Mouse (Mus musculus) small intestine, adult 2 months (tissue): ENCODE data around the gene Ccdc154. TPM values are rescaled to one million over a fixed set of nuclear protein-coding genes. Genes with fewer than 3 reads are reported as not detected.
A peak's percentile ranks its signal among the peaks of the same experiment; 100 is the strongest.

Experiments
- H3K27ac ChIP-seq: fragments of 200-500 bp; 2 replicates; pipeline ENCODE4 v1.5.1; 2012; ENCODE audit warnings: low read depth, low read length, control low read depth, inconsistent platforms; ENCODE audit not compliant: insufficient read depth
- H3K27me3 ChIP-seq: fragments of 200-500 bp; 2 replicates; pipeline ENCODE4 v1.6.1; 2012; ENCODE audit warnings: mild to moderate bottlenecking, moderate library complexity, low read length, inconsistent platforms; ENCODE audit not compliant: control insufficient read depth, insufficient read depth
- H3K36me3 ChIP-seq: fragments of 200-500 bp; 2 replicates; pipeline ENCODE4 v1.6.1; 2012; ENCODE audit warnings: mild to moderate bottlenecking, low read length, control low read depth, inconsistent platforms; ENCODE audit not compliant: control insufficient read depth, insufficient read depth
- H3K4me1 ChIP-seq: fragments of 200-500 bp; 2 replicates; pipeline ENCODE4 v1.6.1; 2012; ENCODE audit warnings: low read length, inconsistent platforms, mixed read lengths; ENCODE audit not compliant: control insufficient read depth, insufficient read depth, insufficient read length
- H3K4me3 ChIP-seq: fragments of 200-500 bp; 2 replicates; pipeline ENCODE4 v1.5.1; 2012; ENCODE audit warnings: low read depth, mild to moderate bottlenecking, control low read depth, inconsistent platforms, low read length, moderate library complexity
- CTCF ChIP-seq: fragments of 200-500 bp; IDR thresholded peaks from 2 replicates; pipeline ENCODE4 v1.5.1; 2012; ENCODE audit warnings: low read depth, mild to moderate bottlenecking, control low read depth, inconsistent platforms, low read length, moderate library complexity, mixed read lengths; ENCODE audit not compliant: insufficient replicate concordance, insufficient read length; ENCODE audit errors: extremely low read depth
- POLR2A ChIP-seq: fragments of 200-500 bp; IDR thresholded peaks from 2 replicates; pipeline ENCODE4 v1.6.1; 2012; ENCODE audit warnings: low read depth, mild to moderate bottlenecking, control low read depth, inconsistent platforms, low read length, moderate library complexity
- WGBS: fragments of 180-500 bp; shearing (Covaris S2); methylation state at CpG from one replicate; pipeline ENCODE4 v1.1.7; 2018; 5-methylcytosine and 5-hydroxymethylcytosine counted together
- polyA plus RNA-seq: library from polyadenylated mRNA; depleted of rRNA; stranded (reverse); fragments of >200 nt; gene quantifications from 2 replicates; pipeline ENCODE4 v1.2.3, GENCODE M21; 2012

Ccdc154 gene
- polyA plus RNA-seq, 1 experiment, result not detected

GRCm38 (mm10) chr17:25127079-25127478 is 35.2 kb upstream of the Ccdc154 start:
- Histone ChIP-seq H3K36me3 (no peaks in the 10 kb centered on the region), H3K27ac (no peak overlapping the region), H3K4me1 (no peaks in the 10 kb centered on the region), H3K4me3 (no peak overlapping the region), H3K27me3 (no peaks in the 10 kb centered on the region)
- WGBS, result 21% methylated on average over 8 of the region's 8 CpGs
- TF ChIP-seq CTCF (no peak), POLR2A (no peak)

GRCm38 (mm10) chr17:25127681-25128080 is 34.6 kb upstream of the Ccdc154 start:
- Histone ChIP-seq H3K27ac (no peak overlapping the region), H3K36me3 (no peaks in the 10 kb centered on the region), H3K4me3 (no peak overlapping the region), H3K4me1 (no peaks in the 10 kb centered on the region), H3K27me3 (no peaks in the 10 kb centered on the region)
- 33% methylated on average over 9 of the region's 9 CpGs for WGBS
- TF ChIP-seq CTCF, result no peak

GRCm38 (mm10) chr17:25130060-25130459 is 32.2 kb upstream of the Ccdc154 start:
- no peaks in the 10 kb centered on the region for H3K36me3 ChIP-seq
- peaks cover 5% of the 10 kb centered on the region; the same call in 1 of the 2 replicates for H3K4me1 ChIP-seq
- no peak overlapping the region for H3K4me3 ChIP-seq
- TF ChIP-seq POLR2A (no peak), CTCF (no peak)
- no peaks in the 10 kb centered on the region for H3K27me3 ChIP-seq
- WGBS, result 94% methylated on average over 1 of the region's 1 CpGs
- no peak overlapping the region for H3K27ac ChIP-seq

GRCm38 (mm10) chr17:25133275-25133698 is 29.0 kb upstream of the Ccdc154 start, which contains the start of gene Clcn7:
Clcn7 (plus strand) TSS chr17:25133391.
- WGBS, result under 1% methylated on average over 40 of the region's 40 CpGs
- peak; percentile 47; the same call in 1 of the 2 replicates for TF ChIP-seq POLR2A
- TF ChIP-seq CTCF, result no peak
- peak within 1 kb of the TSS; percentile 99 for H3K4me3 ChIP-seq

GRCm38 (mm10) chr17:25135622-25136021 is 26.6 kb upstream of the Ccdc154 start:
- H3K27me3 ChIP-seq, result no peaks in the 10 kb centered on the region
- H3K27ac ChIP-seq, result no peak overlapping the region
- TF ChIP-seq POLR2A (no peak), CTCF (no peak)
- peaks cover 2% of the 10 kb centered on the region; the same call in 1 of the 2 replicates for H3K36me3 ChIP-seq
- peaks cover 5% of the 10 kb centered on the region; the same call in 1 of the 2 replicates for H3K4me1 ChIP-seq
- 82% methylated on average over 6 of the region's 6 CpGs for WGBS
- no peak overlapping the region for H3K4me3 ChIP-seq

More at GRCm38 (mm10) chr17:25133275-25133698, 29.0 kb upstream of the Ccdc154 start, which contains the start of gene Clcn7:
- Histone ChIP-seq H3K36me3 (no peaks in the 10 kb centered on the region), H3K4me1 (peaks cover 5% of the 10 kb centered on the region; the same call in 1 of the 2 replicates), H3K27me3 (no peaks in the 10 kb centered on the region), H3K27ac (peak within 1 kb of the TSS; percentile 10; the same call in 1 of the 2 replicates)

GRCm38 (mm10) chr17:25138803-25139202 is 23.5 kb upstream of the Ccdc154 start:
- TF ChIP-seq CTCF (no peak), POLR2A (no peak)
- WGBS, result 100% methylated on average over 1 of the region's 1 CpGs
- Histone ChIP-seq H3K27me3 (no peaks in the 10 kb centered on the region), H3K36me3 (peaks cover 2% of the 10 kb centered on the region; the same call in 1 of the 2 replicates), H3K4me3 (no peak overlapping the region), H3K27ac (no peak overlapping the region), H3K4me1 (peaks cover 4% of the 10 kb centered on the region; the same call in 1 of the 2 replicates)

- Histone ChIP-seq H3K4me3 (no peak overlapping the region), H3K27ac (no peak overlapping the region), H3K27me3 (no peaks in the 10 kb centered on the region), H3K36me3 (peaks cover 2% of the 10 kb centered on the region), H3K4me1 (no peaks in the 10 kb centered on the region)
- TF ChIP-seq POLR2A (no peak), CTCF (no peak)
- 60% methylated on average over 4 of the region's 4 CpGs for WGBS
Measured at GRCm38 (mm10) chr17:25139960-25140359, 22.3 kb upstream of the Ccdc154 start.
